Mouse (Mus musculus) CH12.LX (cell line): ENCODE results near the gene Kcnj9. TPM values are rescaled to one million over a fixed set of nuclear protein-coding genes. Genes with fewer than 3 reads are reported as not detected.

Experiments
- DNase-seq: peaks from one replicate; pipeline ENCODE4 v3.0.0-alpha.2; 2013; ENCODE audit errors: extremely low read depth
- H3K27ac ChIP-seq: 2 replicates; pipeline ENCODE4 v1.5.1; 2012; ENCODE audit warnings: low read depth, mild to moderate bottlenecking, control low read depth, moderate library complexity; ENCODE audit not compliant: insufficient read depth
- H3K27me3 ChIP-seq: replicated peaks from 2 replicates; pipeline ENCODE3; 2012; ENCODE audit warnings: inconsistent platforms
- H3K36me3 ChIP-seq, 2 experiments: replicated peaks in 1 of 2; 2 replicates each; pipeline versions ENCODE3 to v1.6.1; 2012; ENCODE audit warnings: inconsistent platforms in 1 of 2, low read length in 1 of 2, mild to moderate bottlenecking in 1 of 2, mixed read lengths in 1 of 2, moderate library complexity in 1 of 2; ENCODE audit not compliant: control insufficient read depth in 1 of 2, insufficient read depth in 1 of 2
- H3K4me1 ChIP-seq, 2 experiments: 2 replicates each; pipeline ENCODE4 v1.6.1; 2012; ENCODE audit warnings: inconsistent platforms in 1 of 2, moderate library complexity in 1 of 2; ENCODE audit not compliant: insufficient read depth in 2 of 2, control insufficient read depth in 1 of 2
- H3K4me2 ChIP-seq: 2 replicates; pipeline ENCODE4 v1.6.1; 2012; ENCODE audit warnings: low read depth, mild to moderate bottlenecking, control low read depth; ENCODE audit not compliant: poor library complexity, insufficient read depth, severe bottlenecking
- H3K4me3 ChIP-seq, 3 experiments: fragments of 150-350 bp in 1 of 3; sonication (generic) in 1 of 3; replicated peaks in 1 of 3; 2 replicates each; pipeline versions ENCODE3 to v1.5.1; 2011 to 2012; ENCODE audit warnings: low read depth in 2 of 3, low read length in 2 of 3, mild to moderate bottlenecking in 2 of 3, moderate library complexity in 2 of 3, control low read depth in 1 of 3, improper control_type of control experiment in 1 of 3, inconsistent platforms in 1 of 3, mixed read lengths in 1 of 3; ENCODE audit not compliant: poor library complexity in 1 of 3
- H3K79me2 ChIP-seq: replicated peaks from 2 replicates; pipeline ENCODE4 v1.6.1; 2012; ENCODE audit warnings: mild to moderate bottlenecking, moderate library complexity; ENCODE audit not compliant: control insufficient read depth, poor library complexity, insufficient read depth, severe bottlenecking; ENCODE audit errors: extremely low read depth
- H3K9ac ChIP-seq: 2 replicates; pipeline ENCODE4 v1.6.1; 2012; ENCODE audit warnings: low read depth, mild to moderate bottlenecking, control low read depth, moderate library complexity; ENCODE audit not compliant: insufficient read depth
- H3K9me3 ChIP-seq: replicated peaks from 2 replicates; pipeline ENCODE3; 2012; ENCODE audit warnings: low read length, inconsistent platforms, mixed read lengths
- BHLHE40 ChIP-seq: IDR thresholded peaks from 2 replicates; pipeline ENCODE4 v1.6.1; 2011; ENCODE audit warnings: mild to moderate bottlenecking, low read depth, low read length, improper control_type of control experiment
- E2F4 ChIP-seq: IDR thresholded peaks from 2 replicates; pipeline ENCODE4 v1.6.1; 2011; ENCODE audit warnings: low read depth, low read length, improper control_type of control experiment; ENCODE audit not compliant: insufficient replicate concordance
- ELF1 ChIP-seq: IDR thresholded peaks from 2 replicates; pipeline ENCODE4 v1.6.1; 2014; ENCODE audit warnings: low read depth, mild to moderate bottlenecking, inconsistent platforms, low read length, improper control_type of control experiment
- EP300 ChIP-seq: IDR thresholded peaks from 2 replicates; pipeline ENCODE4 v1.6.1; 2011; ENCODE audit warnings: low read length, improper control_type of control experiment
- ETS1 ChIP-seq: conservative IDR thresholded peaks from 2 replicates; pipeline ENCODE4 v1.6.1; 2012; ENCODE audit warnings: low read depth, mild to moderate bottlenecking, inconsistent platforms, low read length, improper control_type of control experiment, moderate library complexity
- JUND ChIP-seq: conservative IDR thresholded peaks from 2 replicates; pipeline ENCODE4 v1.6.1; 2011; ENCODE audit warnings: low read depth, low read length, improper control_type of control experiment
- MAFK ChIP-seq: IDR thresholded peaks from 2 replicates; pipeline ENCODE4 v1.6.1; 2011; ENCODE audit warnings: low read length, improper control_type of control experiment; ENCODE audit not compliant: insufficient replicate concordance
- MAX ChIP-seq: IDR thresholded peaks from 2 replicates; pipeline ENCODE4 v1.6.1; 2011; ENCODE audit warnings: low read length, improper control_type of control experiment
- MAZ ChIP-seq: IDR thresholded peaks from 2 replicates; pipeline ENCODE4 v1.6.1; 2012; ENCODE audit warnings: low read depth, mild to moderate bottlenecking, inconsistent platforms, low read length, improper control_type of control experiment, moderate library complexity
- MXI1 ChIP-seq: IDR thresholded peaks from 2 replicates; pipeline ENCODE4 v1.6.1; 2011; ENCODE audit warnings: mild to moderate bottlenecking, low read depth, low read length, improper control_type of control experiment
- MYC ChIP-seq: IDR thresholded peaks from 2 replicates; pipeline ENCODE4 v1.6.1; 2011; ENCODE audit warnings: low read depth, mild to moderate bottlenecking, improper control_type of control experiment, low read length
- NELFE ChIP-seq: IDR thresholded peaks from 2 replicates; pipeline ENCODE4 v1.6.1; 2011; ENCODE audit warnings: low read depth, low read length, improper control_type of control experiment
- POLR2A ChIP-seq: IDR thresholded peaks from 2 replicates; pipeline ENCODE4 v1.6.1; 2011; ENCODE audit warnings: low read depth, mild to moderate bottlenecking, improper control_type of control experiment, low read length
- POLR2AphosphoS2 ChIP-seq: IDR thresholded peaks from 2 replicates; pipeline ENCODE4 v1.6.1; 2011; ENCODE audit warnings: low read depth, low read length, improper control_type of control experiment
- RAD21 ChIP-seq: IDR thresholded peaks from 2 replicates; pipeline ENCODE4 v1.6.1; 2011; ENCODE audit warnings: low read depth, mild to moderate bottlenecking, low read length, improper control_type of control experiment, moderate library complexity
- RCOR1 ChIP-seq: conservative IDR thresholded peaks from 2 replicates; pipeline ENCODE4 v1.6.1; 2012; ENCODE audit warnings: low read depth, mild to moderate bottlenecking, inconsistent platforms, low read length, improper control_type of control experiment
- SIN3A ChIP-seq: IDR thresholded peaks from 2 replicates; pipeline ENCODE4 v1.6.1; 2012; ENCODE audit warnings: low read length, improper control_type of control experiment, inconsistent platforms
- SMC3 ChIP-seq: IDR thresholded peaks from 2 replicates; pipeline ENCODE4 v1.6.1; 2011; ENCODE audit warnings: low read depth, low read length, improper control_type of control experiment
- TCF12 ChIP-seq: IDR thresholded peaks from 2 replicates; pipeline ENCODE4 v1.6.1; 2014; ENCODE audit warnings: low read depth, mild to moderate bottlenecking, inconsistent platforms, low read length, improper control_type of control experiment
- UBTF ChIP-seq: IDR thresholded peaks from 2 replicates; pipeline ENCODE4 v1.6.1; 2012; ENCODE audit warnings: low read depth, mild to moderate bottlenecking, inconsistent platforms, low read length, improper control_type of control experiment, moderate library complexity
- USF1 ChIP-seq: IDR thresholded peaks from 2 replicates; pipeline ENCODE4 v1.6.1; 2014; ENCODE audit warnings: low read depth, mild to moderate bottlenecking, inconsistent platforms, low read length, improper control_type of control experiment
- USF2 ChIP-seq: conservative IDR thresholded peaks from 2 replicates; pipeline ENCODE4 v1.6.1; 2011; ENCODE audit warnings: low read depth, low read length, improper control_type of control experiment
- ZC3H11A ChIP-seq: IDR thresholded peaks from 2 replicates; pipeline ENCODE4 v1.6.1; 2012; ENCODE audit warnings: low read depth, mild to moderate bottlenecking, inconsistent platforms, low read length, improper control_type of control experiment
- ZKSCAN1 ChIP-seq: IDR thresholded peaks from 2 replicates; pipeline ENCODE4 v1.6.1; 2012; ENCODE audit warnings: low read depth, inconsistent platforms, low read length, improper control_type of control experiment, borderline replicate concordance
- ZMIZ1 ChIP-seq: IDR thresholded peaks from 2 replicates; pipeline ENCODE4 v1.6.1; 2012; ENCODE audit warnings: low read depth, mild to moderate bottlenecking, inconsistent platforms, low read length, improper control_type of control experiment
- ZNF384 ChIP-seq: IDR thresholded peaks from 2 replicates; pipeline ENCODE4 v1.6.1; 2012; ENCODE audit warnings: low read depth, low read length, improper control_type of control experiment, inconsistent platforms
- dilution Hi-C: fragments of 300-500 bp; cut with MboI; formaldehyde crosslinking; loops from 2 replicates; pipeline ENCODE4 v1.14.3; 2020; ENCODE audit warnings: low sequenced_read_pairs; ENCODE audit not compliant: extremely low pct_unique_long_range_greater_than_20kb, extremely low pct_ligation_motif_present
- in situ Hi-C: fragments of 300-500 bp; cut with MboI; formaldehyde crosslinking; loops from 3 replicates; pipeline ENCODE4 v1.14.3; 2019; ENCODE audit warnings: low sequenced_read_pairs, low pct_ligation_motif_present, low pct_unique_long_range_greater_than_20kb, mixed read lengths
- polyA plus RNA-seq: library from polyadenylated mRNA; unstranded; fragments of >175 nt; gene quantifications from 2 replicates; pipeline ENCODE4 v1.2.1, GENCODE M21; 2012; ENCODE audit warnings: low read depth; ENCODE audit not compliant: insufficient read length
- total RNA-seq, 2 experiments: library from RNA; depleted of rRNA; stranded (reverse); fragments of 300-350 nt in 1 of 2; fragments of >200 nt in 1 of 2; gene quantifications; 2 replicates each; pipeline ENCODE4 v1.2.3; 2012 to 2014

The Kcnj9 gene
- total and polyA plus RNA-seq, 3 experiments = 0.04 to 0.10 TPM; not detected in 1

GRCm38 (mm10) chr1:172296816-172297510 lies 32.2 kb downstream of the Kcnj9 start:
- H3K4me3 ChIP-seq = no peak overlapping the region
- dilution Hi-C loops = no loop called here
- in situ Hi-C loops = no loop called here

GRCm38 (mm10) chr1:172295751-172296197 lies 33.3 kb downstream of the Kcnj9 start:
- no peak overlapping the region for H3K27ac ChIP-seq
- no peaks in the 10 kb centered on the region for H3K4me1 ChIP-seq
- DNase-seq = no peak
- TF ChIP-seq NELFE = no peak
- no peak for TF ChIP-seq EP300
- TF ChIP-seq RAD21 = no peak
- TF ChIP-seq USF1 = no peak
- TF ChIP-seq BHLHE40 = no peak
- no peak for TF ChIP-seq POLR2AphosphoS2
- TF ChIP-seq USF2 = no peak
- no peak for TF ChIP-seq SMC3
- no peak for TF ChIP-seq SIN3A
- TF ChIP-seq POLR2A = no peak
- TF ChIP-seq TCF12 = no peak
- no peak for TF ChIP-seq MXI1
- no peak for TF ChIP-seq ZKSCAN1
- TF ChIP-seq ZC3H11A = no peak
- TF ChIP-seq ELF1 = no peak
- no peaks in the 10 kb centered on the region for H3K9me3 ChIP-seq
- no peaks in the 10 kb centered on the region for H3K36me3 ChIP-seq
- no peak overlapping the region for H3K4me2 ChIP-seq
- H3K27me3 ChIP-seq = peaks cover 55% of the 10 kb centered on the region
- H3K9ac ChIP-seq = no peak overlapping the region
- in situ Hi-C loops = no loop called here
- no peak overlapping the region for H3K4me3 ChIP-seq
- H3K79me2 ChIP-seq = no peaks in the 10 kb centered on the region
- dilution Hi-C loops = no loop called here

More at GRCm38 (mm10) chr1:172296816-172297510, 32.2 kb downstream of the Kcnj9 start:
- no peak overlapping the region for H3K4me2 ChIP-seq
- H3K36me3 ChIP-seq = no peaks in the 10 kb centered on the region
- H3K9ac ChIP-seq = no peak overlapping the region
- H3K27me3 ChIP-seq = peaks cover 49% of the 10 kb centered on the region
- no peaks in the 10 kb centered on the region for H3K79me2 ChIP-seq
- no peak for TF ChIP-seq MAFK
- no peak for TF ChIP-seq EP300
- no peak for TF ChIP-seq SMC3
- TF ChIP-seq POLR2AphosphoS2 = no peak
- TF ChIP-seq JUND = no peak
- no peak for TF ChIP-seq UBTF
- no peak for TF ChIP-seq MAZ
- no peak for TF ChIP-seq RCOR1
- TF ChIP-seq ETS1 = no peak
- TF ChIP-seq NELFE = no peak
- TF ChIP-seq MAX = no peak
- no peak for TF ChIP-seq MYC
- TF ChIP-seq E2F4 = no peak
- TF ChIP-seq POLR2A = no peak
- TF ChIP-seq USF2 = no peak
- no peak for TF ChIP-seq ZMIZ1
- TF ChIP-seq USF1 = no peak
- TF ChIP-seq ZNF384 = no peak
- peaks cover 0 to 3% of the 10 kb centered on the region in 2 experiments; a peak in 2 of 4 replicates for H3K4me1 ChIP-seq
- H3K27ac ChIP-seq = no peak overlapping the region
- DNase-seq = no peak
- no peaks in the 10 kb centered on the region for H3K9me3 ChIP-seq
